Mouse (Mus musculus): ENCODE results near the gene Pex11b. TPM values are rescaled to one million over a fixed set of nuclear protein-coding genes. Genes with fewer than 3 reads are reported as not detected.
"Not testable (repeated sequence)": the region's sequence is repeated elsewhere in the genome, so short reads cannot be mapped to it uniquely, and the experiment has no call there.

The Pex11b gene
- polyA plus RNA-seq, 1 experiment from 2014 or later = 56.2 TPM

DNA sequence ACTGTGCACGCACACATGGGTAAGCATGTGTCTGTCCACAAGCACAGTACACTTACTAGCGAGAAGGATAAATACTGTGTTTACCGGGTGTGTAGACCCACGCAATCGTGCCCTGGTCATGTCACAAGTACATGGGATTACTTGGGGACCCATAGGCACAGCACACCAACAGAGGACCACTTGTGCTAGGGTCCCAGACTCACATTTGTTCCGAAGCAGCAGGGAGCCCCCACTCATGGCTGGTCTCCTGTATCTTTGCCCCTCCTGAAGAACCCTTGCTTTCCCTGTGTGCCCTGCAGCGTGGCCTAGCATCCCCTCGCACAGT, 36.1 kb upstream of the Pex11b start:
- Histone ChIP-seq H3K36me3 (no peaks in the 10 kb centered on the region), H3K9ac (no peak overlapping the region), H3K4me1 (peaks cover 47% of the 10 kb centered on the region), H3K4me3 (peak overlapping the region; percentile 46; the same call in 1 of the 2 replicates), H3K4me2 (peak overlapping the region; percentile 96), H3K9me3 (no peaks in the 10 kb centered on the region), H3K27me3 (peaks cover 44% of the 10 kb centered on the region), H3K27ac (no peak overlapping the region)
- no peak for ATAC-seq (ENCODE audit: borderline replicate concordance, extremely low read depth, low FRiP score, low TSS enrichment)
- WGBS = 52% methylated on average over 8 of the region's 8 CpGs

GRCm38 (mm10) chr3:96599411-96599810, 35.8 kb upstream of the Pex11b start:
- Histone ChIP-seq H3K27ac (no peak overlapping the region), H3K9me3 (no peaks in the 10 kb centered on the region), H3K4me1 (peaks cover 47% of the 10 kb centered on the region), H3K4me3 (no peak overlapping the region), H3K27me3 (peaks cover 44% of the 10 kb centered on the region), H3K9ac (no peak overlapping the region), H3K36me3 (no peaks in the 10 kb centered on the region), H3K4me2 (no peak overlapping the region)
- WGBS = 74% methylated on average over 3 of the region's 3 CpGs
- ATAC-seq (ENCODE audit: borderline replicate concordance, extremely low read depth, low FRiP score, low TSS enrichment) = no peak

- Histone ChIP-seq H3K4me3 (peak within 1 kb of the TSS; percentile 69), H3K9me3 (no peaks in the 10 kb centered on the region), H3K27ac (peak within 1 kb of the TSS; percentile 99), H3K27me3 (peaks cover 35% of the 10 kb centered on the region), H3K4me2 (peak within 1 kb of the TSS; percentile 74), H3K9ac (peak within 1 kb of the TSS; percentile 74), H3K36me3 (no peaks in the 10 kb centered on the region), H3K4me1 (peaks cover 44% of the 10 kb centered on the region)
- peak; percentile 93 for ATAC-seq (ENCODE audit: borderline replicate concordance, extremely low read depth, low FRiP score, low TSS enrichment)
- 2% methylated on average over 27 of the region's 27 CpGs for WGBS
Measured at GRCm38 (mm10) chr3:96600639-96601250, 34.4 kb upstream of the Pex11b start, which contains the start of gene Lix1l. Lix1l (plus strand) TSS chr3:96601149.

GRCm38 (mm10) chr3:96601251-96601787, 33.9 kb upstream of the Pex11b start:
- ATAC-seq (ENCODE audit: borderline replicate concordance, extremely low read depth, low FRiP score, low TSS enrichment) = peak; percentile 72
- Histone ChIP-seq H3K27ac (peak overlapping the region; percentile 99), H3K36me3 (no peaks in the 10 kb centered on the region), H3K4me3 (peak overlapping the region; percentile 69), H3K4me1 (peaks cover 38% of the 10 kb centered on the region), H3K9me3 (no peaks in the 10 kb centered on the region), H3K9ac (peak overlapping the region; percentile 74), H3K27me3 (peaks cover 29% of the 10 kb centered on the region), H3K4me2 (peak overlapping the region; percentile 74)
- WGBS = 2% methylated on average over 16 of the region's 40 CpGs

DNA sequence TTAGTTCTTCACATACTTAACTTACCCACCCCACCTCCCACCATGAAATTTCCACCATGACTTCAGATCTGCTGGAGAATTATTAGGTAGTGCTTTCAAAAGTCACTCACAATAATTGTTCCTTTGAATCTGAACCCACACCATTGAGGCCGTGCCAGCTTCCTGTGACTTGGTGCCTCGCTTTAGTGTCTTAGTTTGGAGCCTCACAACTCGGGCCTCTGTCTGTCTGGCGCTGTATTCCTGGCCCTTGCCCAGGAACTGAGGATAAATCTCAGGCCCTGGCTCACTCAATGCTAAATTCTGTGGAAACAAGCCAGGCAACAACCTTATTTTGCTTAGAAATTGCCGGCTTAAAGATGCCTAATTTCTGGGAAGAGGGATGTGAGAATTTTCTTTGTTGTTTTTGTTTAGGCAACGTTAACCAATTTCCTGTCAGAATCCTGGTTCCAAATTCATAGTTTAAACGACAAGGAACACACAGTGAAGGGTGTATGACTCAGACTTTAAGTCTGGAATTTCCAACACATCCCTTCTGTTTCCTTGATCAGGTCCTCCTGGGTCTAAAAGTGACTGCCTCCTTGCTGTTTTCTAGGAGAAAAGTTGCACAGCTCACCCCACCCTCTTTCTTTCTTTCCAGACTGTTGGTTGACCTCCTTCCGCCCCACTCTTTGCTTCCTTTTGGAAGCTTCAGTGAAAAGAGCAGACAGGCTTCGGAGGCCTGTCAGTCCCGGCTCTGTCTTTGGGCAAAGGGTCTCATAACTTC, 33.1 kb upstream of the Pex11b start:
- Histone ChIP-seq H3K4me1 (peaks cover 30% of the 10 kb centered on the region), H3K4me2 (peak overlapping the region; percentile 74), H3K9me3 (no peaks in the 10 kb centered on the region), H3K9ac (peak overlapping the region; percentile 74), H3K4me3 (peak overlapping the region; percentile 69), H3K27me3 (peaks cover 21% of the 10 kb centered on the region), H3K27ac (peak overlapping the region; percentile 99), H3K36me3 (no peaks in the 10 kb centered on the region)
- 24% methylated on average over 10 of the region's 10 CpGs for WGBS
- ATAC-seq (ENCODE audit: borderline replicate concordance, extremely low read depth, low FRiP score, low TSS enrichment) = no peak

GRCm38 (mm10) chr3:96602704-96603084, 32.5 kb upstream of the Pex11b start:
- no peaks in the 10 kb centered on the region for H3K9me3 ChIP-seq
- H3K27me3 ChIP-seq = peaks cover 15% of the 10 kb centered on the region
- peak overlapping the region; percentile 74 for H3K4me2 ChIP-seq
- ATAC-seq (ENCODE audit: borderline replicate concordance, extremely low read depth, low FRiP score, low TSS enrichment) = no peak
- peak overlapping the region; percentile 74 for H3K9ac ChIP-seq
- H3K4me1 ChIP-seq = peaks cover 25% of the 10 kb centered on the region
- no peaks in the 10 kb centered on the region for H3K36me3 ChIP-seq
- 14% methylated on average over 5 of the region's 5 CpGs for WGBS
- peak overlapping the region; percentile 69 for H3K4me3 ChIP-seq
- peak overlapping the region; percentile 99 for H3K27ac ChIP-seq

- H3K4me2 ChIP-seq = peak overlapping the region; percentile 74
- H3K36me3 ChIP-seq = no peaks in the 10 kb centered on the region
- WGBS = 52% methylated on average over 5 of the region's 5 CpGs
- H3K4me1 ChIP-seq = peaks cover 19% of the 10 kb centered on the region
- H3K9ac ChIP-seq = no peak overlapping the region
- no peak for ATAC-seq (ENCODE audit: borderline replicate concordance, extremely low read depth, low FRiP score, low TSS enrichment)
- H3K27me3 ChIP-seq = peaks cover 10% of the 10 kb centered on the region; the same call in 1 of the 2 replicates
- H3K9me3 ChIP-seq = no peaks in the 10 kb centered on the region
- peak overlapping the region; percentile 69 for H3K4me3 ChIP-seq
- H3K27ac ChIP-seq = peak overlapping the region; percentile 99; the same call in 1 of the 2 replicates
Measured at GRCm38 (mm10) chr3:96603311-96603710, 31.9 kb upstream of the Pex11b start.

DNA sequence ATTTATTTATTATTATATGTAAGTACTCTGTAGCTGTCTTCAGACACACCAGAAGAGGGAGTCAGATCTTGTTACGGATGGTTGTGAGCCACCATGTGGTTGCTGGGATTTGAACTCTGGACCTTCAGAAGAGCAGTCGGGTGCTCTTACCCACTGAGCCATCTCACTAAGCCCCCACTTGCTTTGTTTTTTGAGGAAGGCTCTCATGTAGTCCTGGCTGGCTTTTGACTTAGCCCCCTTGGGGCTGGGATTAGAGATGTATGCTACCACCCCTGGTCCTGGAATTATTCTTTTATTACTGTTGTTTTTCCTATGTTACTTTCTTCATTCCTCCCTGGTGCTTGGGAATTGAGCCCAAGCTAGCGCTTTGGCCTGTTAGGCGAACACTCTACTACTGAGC, 29.2 kb upstream of the Pex11b start:
- H3K4me2 ChIP-seq; H3K36me3 ChIP-seq; ATAC-seq (ENCODE audit: borderline replicate concordance, extremely low read depth, low FRiP score, low TSS enrichment); H3K9ac ChIP-seq; H3K9me3 ChIP-seq; H3K4me3 ChIP-seq; H3K27ac ChIP-seq; H3K27me3 ChIP-seq: not testable (repeated sequence)
- 90% methylated on average over 4 of the region's 4 CpGs for WGBS
- peaks cover 12% of the 10 kb centered on the region for H3K4me1 ChIP-seq

DNA sequence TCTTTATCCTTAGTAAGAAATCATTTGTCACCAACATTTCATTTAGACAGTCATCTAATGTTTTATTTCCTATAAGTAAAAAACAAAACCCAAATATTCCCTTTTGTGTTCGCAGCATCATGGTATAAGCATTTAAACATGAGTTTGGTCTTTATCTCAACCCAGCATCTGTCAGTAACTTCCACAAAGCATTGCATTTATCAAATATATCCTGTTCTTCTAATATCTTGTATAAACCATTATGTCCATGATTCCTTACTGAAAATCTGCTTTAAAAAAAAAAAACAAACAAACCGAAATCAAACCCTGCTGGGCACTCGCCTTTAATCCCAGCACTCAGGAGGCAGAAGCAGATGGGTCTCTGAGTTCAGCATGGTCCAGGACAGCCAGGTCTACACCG, 28.6 kb upstream of the Pex11b start:
- Histone ChIP-seq H3K9me3 (no peaks in the 10 kb centered on the region), H3K9ac (no peak overlapping the region), H3K4me3 (no peak overlapping the region), H3K4me1 (peaks cover 12% of the 10 kb centered on the region), H3K27ac (no peak overlapping the region), H3K36me3 (no peaks in the 10 kb centered on the region), H3K4me2 (no peak overlapping the region), H3K27me3 (no peaks in the 10 kb centered on the region)
- no peak for ATAC-seq (ENCODE audit: borderline replicate concordance, extremely low read depth, low FRiP score, low TSS enrichment)
- 80% methylated on average over 4 of the region's 4 CpGs for WGBS

GRCm38 (mm10) chr3:96617941-96618340, 17.2 kb upstream of the Pex11b start:
- Histone ChIP-seq H3K4me2 (no peak overlapping the region), H3K36me3 (peaks cover 51% of the 10 kb centered on the region), H3K9ac (no peak overlapping the region), H3K4me1 (no peaks in the 10 kb centered on the region), H3K9me3 (no peaks in the 10 kb centered on the region), H3K27me3 (no peaks in the 10 kb centered on the region), H3K27ac (no peak overlapping the region), H3K4me3 (no peak overlapping the region)
- ATAC-seq (ENCODE audit: borderline replicate concordance, extremely low read depth, low FRiP score, low TSS enrichment) = no peak
- WGBS = 94% methylated on average over 3 of the region's 3 CpGs

DNA sequence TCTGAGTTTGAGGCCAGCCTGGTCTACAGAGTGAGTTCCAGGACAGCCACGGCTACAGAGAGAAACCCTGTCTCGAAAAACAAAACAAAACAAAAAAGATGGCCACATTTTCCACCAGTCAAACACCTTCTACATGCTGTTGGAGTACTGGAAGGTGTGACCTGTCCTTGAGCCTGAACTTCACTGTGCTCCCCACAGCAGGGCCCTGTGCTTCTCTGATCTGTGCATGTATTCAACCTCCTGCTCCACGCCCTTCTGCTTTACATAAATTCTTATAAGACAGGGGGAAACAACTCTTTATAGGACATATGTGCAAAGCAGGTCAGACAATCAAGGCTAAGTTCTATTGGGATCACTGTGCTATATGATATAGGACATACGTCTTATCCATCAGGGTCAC, 12.0 kb upstream of the Pex11b start:
- no peak overlapping the region for H3K9ac ChIP-seq
- no peak overlapping the region for H3K4me2 ChIP-seq
- no peak for ATAC-seq (ENCODE audit: borderline replicate concordance, extremely low read depth, low FRiP score, low TSS enrichment)
- H3K4me3 ChIP-seq = no peak overlapping the region
- 89% methylated on average over 4 of the region's 4 CpGs for WGBS
- no peaks in the 10 kb centered on the region for H3K27me3 ChIP-seq
- H3K9me3 ChIP-seq = no peaks in the 10 kb centered on the region
- peaks cover 53% of the 10 kb centered on the region for H3K36me3 ChIP-seq
- no peaks in the 10 kb centered on the region for H3K4me1 ChIP-seq
- H3K27ac ChIP-seq = no peak overlapping the region
